Mouse (Mus musculus) spleen, adult 2 months (tissue): ENCODE data around the gene Mpp3. TPM values are rescaled to one million over a fixed set of nuclear protein-coding genes. Genes with fewer than 3 reads are reported as not detected.
"Not testable (repeated sequence)": the region's sequence is repeated elsewhere in the genome, so short reads cannot be mapped to it uniquely, and the experiment has no call there.

ENCODE experiments used
- DNase-seq, 2 experiments: peaks; one replicate each; pipeline versions ENCODE4 v3.0.0 to v3.0.0-alpha.2; 2012 to 2021; ENCODE audit warnings: low spot score in 2 of 2, low read depth in 1 of 2
- H3K27ac ChIP-seq: fragments of 200-500 bp; 2 replicates; pipeline ENCODE4 v1.5.1; 2012; ENCODE audit warnings: low read length, inconsistent platforms; ENCODE audit not compliant: insufficient read depth
- H3K27me3 ChIP-seq: fragments of 200-500 bp; 2 replicates; pipeline ENCODE4 v1.6.1; 2012; ENCODE audit warnings: mild to moderate bottlenecking, moderate library complexity, low read length, inconsistent platforms; ENCODE audit not compliant: control insufficient read depth, insufficient read depth
- H3K36me3 ChIP-seq: fragments of 200-500 bp; 2 replicates; pipeline ENCODE4 v1.6.1; 2012; ENCODE audit warnings: mild to moderate bottlenecking, low read length, inconsistent platforms; ENCODE audit not compliant: control insufficient read depth, insufficient read depth
- H3K4me1 ChIP-seq: fragments of 200-500 bp; 2 replicates; pipeline ENCODE4 v1.6.1; 2011; ENCODE audit warnings: inconsistent platforms; ENCODE audit not compliant: control insufficient read depth, insufficient read depth, insufficient read length
- H3K4me3 ChIP-seq: fragments of 200-500 bp; 2 replicates; pipeline ENCODE4 v1.5.1; 2011; ENCODE audit warnings: mild to moderate bottlenecking, inconsistent platforms; ENCODE audit not compliant: insufficient read depth, insufficient read length; ENCODE audit errors: extremely low read depth
- CTCF ChIP-seq: fragments of 200-500 bp; IDR thresholded peaks from 2 replicates; pipeline ENCODE4 v1.5.1; 2011; ENCODE audit warnings: mild to moderate bottlenecking, inconsistent platforms; ENCODE audit not compliant: insufficient read depth, insufficient read length, insufficient replicate concordance; ENCODE audit errors: extremely low read depth
- POLR2A ChIP-seq: fragments of 200-500 bp; IDR thresholded peaks from 2 replicates; pipeline ENCODE4 v1.6.1; 2011; ENCODE audit warnings: low read depth, low read length, inconsistent platforms
- WGBS: fragments of 180-500 bp; shearing (Covaris S2); methylation state at CpG from one replicate; pipeline ENCODE4 v1.1.7; 2018; 5-methylcytosine and 5-hydroxymethylcytosine counted together
- polyA plus RNA-seq: library from polyadenylated mRNA; depleted of rRNA; stranded (reverse); fragments of >200 nt; gene quantifications from 2 replicates; pipeline ENCODE4 v1.2.3, GENCODE M21; 2012

Gene Mpp3
- polyA plus RNA-seq, 1 experiment: 2.7 TPM

DNA sequence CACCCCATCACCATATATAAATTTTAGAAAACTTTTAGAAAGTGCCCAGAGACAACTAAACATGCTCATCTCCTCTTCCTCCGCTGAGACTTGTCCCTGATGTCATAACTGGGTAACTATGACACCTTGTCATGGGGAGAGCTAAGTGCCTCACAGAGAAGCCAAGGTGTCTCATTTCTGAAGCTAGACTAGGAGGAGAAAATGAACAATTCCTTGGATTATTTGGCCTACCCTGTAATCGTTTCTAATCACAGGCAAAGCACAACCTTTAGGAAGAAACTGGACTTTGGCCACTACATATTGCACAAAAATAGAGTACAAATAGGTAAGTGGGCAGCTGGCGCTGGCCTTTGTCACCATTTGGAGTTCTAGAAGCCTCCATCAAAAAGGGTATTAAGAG, 41.3 kb downstream of the Mpp3 start, which contains the start of gene Dusp3:
Gene Dusp3, minus strand, starts transcription at position 101 of the 400 bp plus-strand sequence.
- Histone ChIP-seq H3K4me1 (peaks cover 16% of the 10 kb centered on the region), H3K36me3 (no peaks in the 10 kb centered on the region), H3K27ac (no peak within 1 kb of the TSS), H3K27me3 (0 out of 2 replicates have a peak, but pooled peaks cover 2% of the 10 kb centered on the region), H3K4me3 (no peak within 1 kb of the TSS)
- no peak for DNase-seq
- 85% methylated on average over 3 of the region's 3 CpGs for WGBS
- TF ChIP-seq POLR2A: no peak
- no peak for TF ChIP-seq CTCF

DNA sequence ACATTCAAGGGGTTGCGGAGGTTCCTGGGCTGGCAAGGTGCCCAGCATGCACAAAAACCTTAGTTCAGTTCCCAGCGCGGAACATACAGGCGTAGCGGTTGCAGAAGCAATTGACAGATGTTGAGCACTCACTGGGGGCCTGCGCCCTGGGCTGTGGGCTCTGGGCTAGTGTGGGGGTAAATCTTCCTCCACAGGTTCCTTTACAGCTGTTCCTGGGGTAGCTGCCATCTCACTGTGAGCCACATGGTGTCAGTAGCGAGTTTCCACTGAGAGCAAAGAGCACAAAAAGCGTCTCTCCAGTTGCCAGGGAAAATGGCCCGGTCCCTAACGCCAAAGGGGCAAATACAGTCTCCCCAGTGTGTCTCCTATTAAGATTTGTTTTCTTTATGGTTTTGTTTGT, 42.3 kb downstream of the Mpp3 start:
- peak; percentile 65; the same call in 1 of the 2 replicates for TF ChIP-seq CTCF
- TF ChIP-seq POLR2A: no peak
- H3K4me1 ChIP-seq: peaks cover 20% of the 10 kb centered on the region
- H3K27me3 ChIP-seq: 0 out of 2 replicates have a peak, but pooled peaks cover 2% of the 10 kb centered on the region
- DNase-seq: peak; percentile 46 to 69
- no peak overlapping the region for H3K27ac ChIP-seq
- H3K36me3 ChIP-seq: no peaks in the 10 kb centered on the region
- no peak overlapping the region for H3K4me3 ChIP-seq
- WGBS: 2% methylated on average over 10 of the region's 10 CpGs

DNA sequence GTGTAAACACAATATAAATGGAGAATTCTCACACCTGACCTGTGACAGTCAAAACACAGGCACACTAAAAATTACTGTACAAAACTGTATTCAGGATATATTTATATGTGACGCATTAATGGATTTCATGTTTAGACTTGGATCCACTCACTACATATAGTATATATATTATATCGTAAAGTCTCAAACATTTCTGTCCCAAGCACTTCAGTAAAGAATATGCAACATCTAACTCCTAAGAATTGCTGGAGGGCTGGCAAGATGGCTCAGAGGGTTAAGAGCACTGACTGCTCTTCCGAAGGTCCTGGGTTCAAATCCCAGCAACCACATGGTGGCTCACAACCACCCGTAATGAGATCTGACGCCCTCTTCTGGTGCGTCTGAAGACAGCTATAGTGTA, 42.8 kb downstream of the Mpp3 start:
- DNase-seq, H3K27me3 ChIP-seq, H3K4me3 ChIP-seq, H3K27ac ChIP-seq, H3K36me3 ChIP-seq: not testable (repeated sequence)
- H3K4me1 ChIP-seq: peaks cover 20% of the 10 kb centered on the region
- 56% methylated on average over 6 of the region's 6 CpGs for WGBS

DNA sequence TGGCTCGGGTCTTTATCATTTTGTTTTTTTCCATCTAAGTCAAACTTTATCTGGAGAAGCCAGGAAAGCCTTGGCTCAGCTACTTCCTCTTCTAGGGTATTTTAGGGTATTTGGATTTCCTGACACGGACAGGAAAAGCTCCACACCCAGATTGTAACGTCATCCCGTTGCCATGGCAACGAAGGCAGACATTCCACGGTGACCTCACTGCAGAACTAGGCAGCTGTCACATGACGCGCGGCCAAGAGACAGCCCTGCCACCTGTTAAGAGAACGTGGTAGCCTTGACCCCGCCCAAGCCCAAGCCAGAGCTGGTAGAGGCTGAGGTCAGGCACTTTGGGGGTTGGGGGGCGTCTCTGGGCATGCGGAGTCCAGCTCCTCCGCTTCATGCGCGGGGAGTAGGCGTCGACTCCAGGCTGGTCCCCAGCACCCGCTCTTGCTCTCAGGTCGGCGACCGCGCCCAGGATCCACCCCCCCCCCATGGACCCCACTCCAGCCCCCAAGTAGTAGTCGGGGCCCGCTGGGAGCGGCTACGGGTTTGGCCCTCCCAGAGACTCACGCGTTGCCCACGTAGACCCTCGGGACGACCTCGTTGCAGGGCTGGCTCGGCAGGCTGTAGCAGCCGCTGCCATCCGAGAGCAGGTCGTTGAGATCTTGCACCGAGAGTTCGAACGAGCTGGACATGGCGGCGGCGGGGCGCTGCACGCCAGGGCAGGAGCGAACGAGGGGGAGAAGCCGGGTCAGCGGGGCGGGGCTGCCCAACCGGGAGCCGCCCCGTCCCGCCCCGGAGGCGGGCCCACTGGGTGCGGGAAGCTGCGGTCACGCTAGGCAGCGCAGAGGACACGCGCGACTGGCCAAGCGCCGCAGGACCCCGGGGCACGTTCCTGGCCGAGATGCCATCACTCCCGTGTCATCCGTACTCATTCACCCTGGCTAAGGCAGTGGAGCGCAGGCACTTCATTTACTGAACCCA, 43.9 kb downstream of the Mpp3 start, which contains the start of gene Cfap97d1:
Gene Cfap97d1, plus strand, starts transcription at position 226 of the 972 bp plus-strand sequence.
- Histone ChIP-seq H3K27ac (peak within 1 kb of the TSS; percentile 74), H3K27me3 (no peaks in the 10 kb centered on the region), H3K4me3 (peak within 1 kb of the TSS; percentile 69), H3K4me1 (peaks cover 20% of the 10 kb centered on the region), H3K36me3 (no peaks in the 10 kb centered on the region; the same call in 1 of the 2 replicates)
- TF ChIP-seq POLR2A (peak; percentile 36), CTCF (no peak)
- DNase-seq: peak; percentile 79 to 86
- under 1% methylated on average over 70 of the region's 71 CpGs for WGBS

GRCm38 (mm10) chr11:101983431-101983921, 44.8 kb downstream of the Mpp3 start:
- no peaks in the 10 kb centered on the region; the same call in 1 of the 2 replicates for H3K36me3 ChIP-seq
- H3K4me1 ChIP-seq: peaks cover 20% of the 10 kb centered on the region
- no peaks in the 10 kb centered on the region for H3K27me3 ChIP-seq
- H3K27ac ChIP-seq: peak overlapping the region; percentile 48
- TF ChIP-seq POLR2A: no peak
- no peak for TF ChIP-seq CTCF
- 51% methylated on average over 10 of the region's 10 CpGs for WGBS
- peak overlapping the region; percentile 12; the same call in 1 of the 2 replicates for H3K4me3 ChIP-seq
- no peak for DNase-seq

GRCm38 (mm10) chr11:101982981-101983411, 45.3 kb downstream of the Mpp3 start:
- DNase-seq: no peak
- Histone ChIP-seq H3K4me1 (peaks cover 20% of the 10 kb centered on the region), H3K36me3 (no peaks in the 10 kb centered on the region; the same call in 1 of the 2 replicates), H3K27me3 (no peaks in the 10 kb centered on the region), H3K27ac (peak overlapping the region; percentile 48), H3K4me3 (no peak overlapping the region)
- WGBS: 68% methylated on average over 6 of the region's 6 CpGs
- TF ChIP-seq POLR2A (no peak), CTCF (no peak)

GRCm38 (mm10) chr11:101981850-101982249, 46.4 kb downstream of the Mpp3 start:
- 27% methylated on average over 12 of the region's 12 CpGs for WGBS
- Histone ChIP-seq H3K4me3 (no peak overlapping the region), H3K27ac (no peak overlapping the region), H3K4me1 (peaks cover 20% of the 10 kb centered on the region), H3K27me3 (no peaks in the 10 kb centered on the region), H3K36me3 (no peaks in the 10 kb centered on the region; the same call in 1 of the 2 replicates)
- no peak for TF ChIP-seq POLR2A
- no peak for TF ChIP-seq CTCF
- no peak for DNase-seq
